Mouse (Mus musculus): ENCODE data around the gene Myrfl. TPM values are rescaled to one million over a fixed set of nuclear protein-coding genes. Genes with fewer than 3 reads are reported as not detected.

Myrfl gene
- total RNA-seq, 2 experiments from 2014 or later, result 0.36 to 0.44 TPM

GRCm38 (mm10) chr10:116828099-116828498 lies 68.6 kb downstream of the Myrfl start:
- DNase-seq (ENCODE audit: low spot score in 2 of 2), result no peak

- DNase-seq (ENCODE audit: low spot score in 2 of 2), result no peak
Measured at GRCm38 (mm10) chr10:116827306-116827705, 69.4 kb downstream of the Myrfl start.

GRCm38 (mm10) chr10:116815311-116816060 lies 81.2 kb downstream of the Myrfl start:
- no peak for DNase-seq (ENCODE audit: low spot score in 2 of 2)

GRCm38 (mm10) chr10:116813150-116813549 lies 83.6 kb downstream of the Myrfl start:
- no peak for DNase-seq (ENCODE audit: low spot score in 2 of 2)

GRCm38 (mm10) chr10:116810738-116811137 lies 86.0 kb downstream of the Myrfl start:
- DNase-seq (ENCODE audit: low spot score in 2 of 2), result no peak

- no peak for DNase-seq (ENCODE audit: low spot score in 2 of 2)
Measured at GRCm38 (mm10) chr10:116809383-116809782, 87.3 kb downstream of the Myrfl start.

GRCm38 (mm10) chr10:116808556-116809353 lies 88.0 kb downstream of the Myrfl start:
- DNase-seq (ENCODE audit: low spot score in 2 of 2), result no peak

GRCm38 (mm10) chr10:116802178-116802794 lies 94.4 kb downstream of the Myrfl start:
- no peak for DNase-seq (ENCODE audit: low spot score in 2 of 2)

GRCm38 (mm10) chr10:116801281-116801680 lies 95.4 kb downstream of the Myrfl start:
- DNase-seq (ENCODE audit: low spot score in 2 of 2), result no peak

GRCm38 (mm10) chr10:116796066-116796465 lies 100.7 kb downstream of the Myrfl start:
- no peak for DNase-seq (ENCODE audit: low spot score in 2 of 2)

- DNase-seq (ENCODE audit: low spot score in 2 of 2), result peak in 1 of 2 experiments; percentile 33
Measured at GRCm38 (mm10) chr10:116789096-116789495, 107.6 kb downstream of the Myrfl start.

- peak in 1 of 2 experiments; percentile 31 for DNase-seq (ENCODE audit: low spot score in 2 of 2)
Measured at GRCm38 (mm10) chr10:116788431-116788830, 108.3 kb downstream of the Myrfl start.

GRCm38 (mm10) chr10:116784098-116784497 lies 112.6 kb downstream of the Myrfl start:
- DNase-seq (ENCODE audit: low spot score in 2 of 2), result no peak

- no peak for DNase-seq (ENCODE audit: low spot score in 2 of 2)
Measured at GRCm38 (mm10) chr10:116783020-116783419, 113.7 kb downstream of the Myrfl start.

GRCm38 (mm10) chr10:116777947-116778346 lies 118.8 kb downstream of the Myrfl start:
- no peak for DNase-seq (ENCODE audit: low spot score in 2 of 2)

- no peak for DNase-seq (ENCODE audit: low spot score in 2 of 2)
Measured at GRCm38 (mm10) chr10:116776846-116777245, 119.9 kb downstream of the Myrfl start.

GRCm38 (mm10) chr10:116773846-116774750 lies 122.6 kb downstream of the Myrfl start:
- no peak for DNase-seq (ENCODE audit: low spot score in 2 of 2)

GRCm38 (mm10) chr10:116771215-116771935 lies 125.3 kb downstream of the Myrfl start:
- DNase-seq (ENCODE audit: low spot score in 2 of 2), result no peak

- no peak for DNase-seq (ENCODE audit: low spot score in 2 of 2)
Measured at GRCm38 (mm10) chr10:116768642-116769041, 128.1 kb downstream of the Myrfl start.

GRCm38 (mm10) chr10:116766525-116766924 lies 130.2 kb downstream of the Myrfl start:
- DNase-seq (ENCODE audit: low spot score in 2 of 2), result no peak
